Mouse (Mus musculus) thymus, adult 2 months (tissue): ENCODE data around the gene Tln2. TPM values are rescaled to one million over a fixed set of nuclear protein-coding genes. Genes with fewer than 3 reads are reported as not detected.
"Not testable (repeated sequence)": the region's sequence is repeated elsewhere in the genome, so short reads cannot be mapped to it uniquely, and the experiment has no call there.

Source experiments
- DNase-seq: peaks from one replicate; pipeline ENCODE4 v3.0.0; 2021
- H3K27ac ChIP-seq: fragments of 200-500 bp; 2 replicates; pipeline ENCODE4 v1.5.1; 2012; ENCODE audit warnings: low read length, control low read depth; ENCODE audit not compliant: control insufficient read depth, insufficient read depth
- H3K27me3 ChIP-seq: fragments of 200-500 bp; 2 replicates; pipeline ENCODE4 v1.6.1; 2012; ENCODE audit warnings: mild to moderate bottlenecking, low read length, moderate library complexity, mixed read lengths; ENCODE audit not compliant: control insufficient read depth, insufficient read depth
- H3K36me3 ChIP-seq: fragments of 200-500 bp; 2 replicates; pipeline ENCODE4 v1.6.1; 2012; ENCODE audit warnings: mild to moderate bottlenecking, low read length, moderate library complexity; ENCODE audit not compliant: control insufficient read depth, insufficient read depth
- H3K4me1 ChIP-seq: fragments of 200-500 bp; replicated peaks from 2 replicates; pipeline ENCODE4 v1.6.1; 2012; ENCODE audit warnings: low read length; ENCODE audit not compliant: control insufficient read depth, insufficient read depth
- H3K4me3 ChIP-seq: fragments of 200-500 bp; 2 replicates; pipeline ENCODE4 v1.5.1; 2012; ENCODE audit warnings: mild to moderate bottlenecking, low read length, control low read depth, moderate library complexity; ENCODE audit not compliant: control insufficient read depth, insufficient read depth
- CTCF ChIP-seq: fragments of 200-500 bp; IDR thresholded peaks from 2 replicates; pipeline ENCODE4 v1.5.1; 2012; ENCODE audit warnings: mild to moderate bottlenecking, control low read depth, low read length, moderate library complexity, borderline replicate concordance; ENCODE audit not compliant: control insufficient read depth, poor library complexity, insufficient read depth; ENCODE audit errors: extremely low read depth
- POLR2A ChIP-seq: fragments of 200-500 bp; IDR thresholded peaks from 2 replicates; pipeline ENCODE4 v1.6.1; 2012; ENCODE audit warnings: mild to moderate bottlenecking, low read length, control low read depth, moderate library complexity; ENCODE audit not compliant: control insufficient read depth, poor library complexity, insufficient read depth; ENCODE audit errors: extremely low read depth
- WGBS: fragments of 180-500 bp; shearing (Covaris S2); methylation state at CpG from one replicate; pipeline ENCODE4 v1.1.7; 2018; 5-methylcytosine and 5-hydroxymethylcytosine counted together
- polyA plus RNA-seq: library from polyadenylated mRNA; depleted of rRNA; stranded (reverse); fragments of >200 nt; gene quantifications from 2 replicates; pipeline ENCODE4 v1.2.3, GENCODE M21; 2012

The Tln2 gene
- polyA plus RNA-seq, 1 experiment, result 3.7 TPM

GRCm38 (mm10) chr9:67299164-67299563 lies 260.3 kb downstream of the Tln2 start:
- no peak for TF ChIP-seq POLR2A
- no peak for TF ChIP-seq CTCF
- no peaks in the 10 kb centered on the region for H3K4me1 ChIP-seq
- no peaks in the 10 kb centered on the region for H3K27me3 ChIP-seq
- no peak overlapping the region for H3K27ac ChIP-seq
- H3K36me3 ChIP-seq, result no peaks in the 10 kb centered on the region
- 94% methylated on average over 6 of the region's 6 CpGs for WGBS
- DNase-seq, result no peak
- H3K4me3 ChIP-seq, result no peak overlapping the region

GRCm38 (mm10) chr9:67297236-67297889 lies 262.1 kb downstream of the Tln2 start:
- H3K27ac ChIP-seq, result no peak overlapping the region
- no peak overlapping the region for H3K4me3 ChIP-seq
- H3K4me1 ChIP-seq, result no peaks in the 10 kb centered on the region
- DNase-seq, result no peak
- H3K27me3 ChIP-seq, result no peaks in the 10 kb centered on the region
- no peak for TF ChIP-seq POLR2A
- TF ChIP-seq CTCF, result no peak
- H3K36me3 ChIP-seq, result no peaks in the 10 kb centered on the region
- 94% methylated on average over 6 of the region's 6 CpGs for WGBS

DNA sequence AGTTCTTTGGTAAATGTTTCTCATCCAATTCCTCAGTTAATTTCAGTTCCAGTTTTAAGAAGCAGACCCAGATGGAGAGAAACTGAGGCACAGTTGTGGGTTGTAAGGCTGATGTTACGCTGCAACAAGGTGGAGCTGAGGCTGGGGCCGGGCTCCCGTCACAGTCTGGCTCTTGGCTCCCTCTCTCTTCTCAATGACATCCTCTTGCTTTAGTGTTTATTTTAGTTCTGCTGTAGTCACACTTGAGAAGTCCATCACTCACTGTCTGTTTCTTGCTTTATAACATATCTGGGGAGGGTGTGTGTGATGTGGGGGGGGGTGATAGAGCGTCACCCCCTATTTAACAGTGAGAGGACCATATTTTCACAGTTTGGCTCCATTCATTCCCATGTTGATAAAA lies 272.0 kb downstream of the Tln2 start:
- H3K27me3 ChIP-seq, result no peaks in the 10 kb centered on the region
- no peak overlapping the region for H3K27ac ChIP-seq
- TF ChIP-seq CTCF (no peak), POLR2A (no peak)
- no peaks in the 10 kb centered on the region for H3K4me1 ChIP-seq
- no peaks in the 10 kb centered on the region for H3K36me3 ChIP-seq
- no peak overlapping the region for H3K4me3 ChIP-seq
- DNase-seq, result no peak
- 94% methylated on average over 4 of the region's 4 CpGs for WGBS

- WGBS, result 97% methylated on average over 3 of the region's 3 CpGs
- Histone ChIP-seq H3K36me3 (no peaks in the 10 kb centered on the region), H3K27me3 (no peaks in the 10 kb centered on the region)
Observed at GRCm38 (mm10) chr9:67286801-67287200, 272.7 kb downstream of the Tln2 start.

DNA sequence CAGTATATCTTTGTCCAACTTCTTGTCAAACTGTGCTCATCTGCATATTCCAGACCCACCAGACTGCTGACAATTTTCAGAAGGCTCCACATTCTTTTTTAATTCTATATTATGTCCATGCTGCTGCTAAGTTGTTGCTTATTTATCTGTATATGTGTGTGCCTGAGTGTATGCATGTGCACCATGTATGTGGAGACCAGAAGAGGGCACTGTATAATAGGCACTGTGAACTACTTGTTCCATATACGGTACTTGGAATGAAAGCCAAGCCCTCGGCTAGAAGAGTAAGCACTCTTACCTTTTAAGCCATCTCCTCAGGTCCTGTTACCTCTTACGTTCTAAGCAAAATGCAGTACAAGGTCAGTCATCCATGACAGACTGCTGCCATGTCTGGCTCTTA lies 274.0 kb downstream of the Tln2 start:
- WGBS, result 85% methylated on average over 3 of the region's 3 CpGs
- Histone ChIP-seq H3K27ac (no peak overlapping the region), H3K36me3 (no peaks in the 10 kb centered on the region), H3K4me1 (no peaks in the 10 kb centered on the region), H3K4me3 (no peak overlapping the region), H3K27me3 (no peaks in the 10 kb centered on the region)
- no peak for DNase-seq
- no peak for TF ChIP-seq POLR2A
- TF ChIP-seq CTCF, result no peak

More at GRCm38 (mm10) chr9:67286801-67287200, 272.7 kb downstream of the Tln2 start:
- no peaks in the 10 kb centered on the region for H3K4me1 ChIP-seq
- no peak overlapping the region for H3K4me3 ChIP-seq
- TF ChIP-seq POLR2A (no peak), CTCF (no peak)
- H3K27ac ChIP-seq, result no peak overlapping the region
- DNase-seq, result no peak

DNA sequence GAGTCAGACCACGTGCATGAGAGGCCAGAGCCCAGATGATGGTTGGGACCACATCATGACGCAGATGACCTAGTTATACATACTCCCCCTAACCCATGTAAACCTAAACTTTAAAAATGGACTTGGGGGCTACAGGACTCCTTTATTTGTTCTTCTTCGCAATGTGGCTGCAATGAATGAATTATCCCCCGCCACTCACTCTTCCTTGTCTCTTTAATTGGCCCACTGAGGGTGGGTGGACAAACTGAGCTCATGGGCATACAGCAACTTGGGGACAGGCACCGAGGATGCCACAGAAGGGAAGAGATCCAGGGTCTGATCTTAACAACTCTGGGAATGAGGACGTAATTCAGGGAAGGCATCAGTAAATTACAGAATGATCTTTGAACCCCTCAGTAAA lies 277.7 kb downstream of the Tln2 start:
- DNase-seq, result no peak

DNA sequence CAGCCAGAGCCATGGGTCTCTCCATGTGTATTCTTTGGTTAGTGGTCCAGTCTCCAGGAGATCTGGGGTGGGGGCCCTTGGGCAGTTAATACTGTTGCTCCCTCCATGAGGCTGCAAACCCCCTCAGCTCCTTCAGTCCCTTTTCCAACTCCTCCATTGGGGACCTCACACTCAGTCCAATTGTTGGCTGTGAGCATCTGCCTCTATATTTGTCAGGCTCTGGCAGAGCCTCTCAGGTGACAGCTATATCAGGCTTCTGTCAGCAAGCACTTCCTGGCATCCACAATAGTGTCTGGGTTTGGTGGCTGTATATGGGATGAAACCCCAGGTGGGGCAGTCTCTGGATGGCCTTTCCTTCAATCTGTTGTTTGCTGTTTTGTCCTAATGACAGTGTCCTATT lies 279.2 kb downstream of the Tln2 start:
- not testable (repeated sequence) for H3K36me3 ChIP-seq, H3K27ac ChIP-seq, DNase-seq, H3K4me3 ChIP-seq, H3K4me1 ChIP-seq, H3K27me3 ChIP-seq

More for the DNA sequence above, 277.7 kb downstream of the Tln2 start:
- no peaks in the 10 kb centered on the region for H3K27me3 ChIP-seq
- no peak overlapping the region for H3K27ac ChIP-seq
- 86% methylated on average over 6 of the region's 6 CpGs for WGBS
- no peak overlapping the region for H3K4me3 ChIP-seq
- TF ChIP-seq POLR2A, result no peak
- no peak for TF ChIP-seq CTCF
- H3K36me3 ChIP-seq, result no peaks in the 10 kb centered on the region
- no peaks in the 10 kb centered on the region for H3K4me1 ChIP-seq
